Mouse (Mus musculus): ENCODE measurements at regions not wholly inside any gene's neighbourhood (a gene's known extent, or its start where the extent isn't known, plus 50 kb on each side); places are given as distances from the start of the nearest gene placed in this dataset.

DNA sequence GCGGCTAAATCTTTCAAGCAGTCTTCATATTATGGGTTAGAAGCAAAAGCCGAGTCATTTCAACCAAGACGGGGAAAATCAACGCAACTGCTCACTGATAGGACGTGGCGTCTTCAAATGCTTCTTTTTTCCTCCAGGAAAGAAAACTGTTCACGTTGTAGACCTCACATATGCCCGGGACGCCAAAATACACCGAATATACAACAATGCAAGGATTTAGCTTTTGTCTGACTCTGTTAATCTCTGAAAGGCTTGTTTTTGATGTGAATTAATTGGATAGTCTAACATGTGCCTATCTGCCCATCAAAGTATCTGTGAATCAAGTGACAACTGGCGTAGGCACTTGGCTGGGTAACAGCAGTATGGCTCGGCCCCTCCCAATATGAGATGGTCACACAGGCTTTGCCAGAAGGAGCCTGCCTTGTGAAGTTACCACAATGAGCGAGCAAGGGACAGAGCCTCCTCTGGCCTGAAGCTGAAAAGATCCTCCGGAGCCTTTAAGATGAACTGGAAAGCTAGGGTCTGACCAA is 53.3 kb upstream of the Olig2 start:
- H3K4me3 ChIP-seq (ENCODE audit: low read depth, low read length), result no peak overlapping the region
- H3K36me3 ChIP-seq (ENCODE audit: insufficient read depth), result no peaks in the 10 kb centered on the region
- DNase-seq, result no peak
- no peak overlapping the region for H3K4me2 ChIP-seq
- ATAC-seq (ENCODE audit: insufficient read depth), result no peak
- no peak overlapping the region for H3K9ac ChIP-seq
- H3K27me3 ChIP-seq (ENCODE audit: insufficient read depth, low read length), result 0 out of 2 replicates have a peak, but pooled peaks cover 3% of the 10 kb centered on the region
- H3K4me1 ChIP-seq (ENCODE audit: insufficient read depth), result peaks cover 6% of the 10 kb centered on the region; the same call in 1 of the 2 replicates
- no peak for TF ChIP-seq CTCF (IDR thresholded peaks at IDR 0.05; ENCODE audit: low read depth)
- 82% methylated on average over 14 of the region's 14 CpGs for WGBS
- no peak overlapping the region for H3K27ac ChIP-seq (ENCODE audit: low read depth)
- H3K9me3 ChIP-seq (ENCODE audit: low read depth, low read length), result no peaks in the 10 kb centered on the region

DNA sequence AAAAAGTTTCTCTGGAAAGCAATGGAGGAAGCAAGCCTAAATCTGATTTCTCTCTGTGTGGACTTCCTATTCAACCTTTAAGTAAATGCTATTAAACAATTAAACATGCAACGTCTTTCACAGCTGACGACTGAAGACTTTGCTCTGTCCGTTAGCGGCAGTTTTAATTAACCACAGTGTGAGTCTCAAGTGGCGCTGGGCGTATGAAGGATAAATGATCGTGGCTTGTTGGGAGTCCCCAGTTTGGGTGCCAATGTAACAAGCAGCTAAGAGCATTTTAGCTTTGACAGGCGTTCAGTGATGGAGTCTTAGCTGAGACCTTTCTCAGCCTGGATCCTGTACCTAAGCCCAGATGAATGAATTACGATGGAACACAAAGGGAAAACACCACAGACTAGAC is 52.7 kb upstream of the Olig2 start:
- WGBS, result 79% methylated on average over 9 of the region's 9 CpGs
- H3K9ac ChIP-seq, result no peak overlapping the region
- H3K4me1 ChIP-seq (ENCODE audit: insufficient read depth), result peaks cover 6% of the 10 kb centered on the region; the same call in 1 of the 2 replicates
- no peaks in the 10 kb centered on the region for H3K36me3 ChIP-seq (ENCODE audit: insufficient read depth)
- no peak for DNase-seq
- 0 out of 2 replicates have a peak, but pooled peaks cover 3% of the 10 kb centered on the region for H3K27me3 ChIP-seq (ENCODE audit: insufficient read depth, low read length)
- H3K4me3 ChIP-seq (ENCODE audit: low read depth, low read length), result no peak overlapping the region
- no peak overlapping the region for H3K27ac ChIP-seq (ENCODE audit: low read depth)
- TF ChIP-seq CTCF (IDR thresholded peaks at IDR 0.05; ENCODE audit: low read depth), result no peak
- ATAC-seq (ENCODE audit: insufficient read depth), result no peak
- H3K9me3 ChIP-seq (ENCODE audit: low read depth, low read length), result no peaks in the 10 kb centered on the region
- no peak overlapping the region for H3K4me2 ChIP-seq

DNA sequence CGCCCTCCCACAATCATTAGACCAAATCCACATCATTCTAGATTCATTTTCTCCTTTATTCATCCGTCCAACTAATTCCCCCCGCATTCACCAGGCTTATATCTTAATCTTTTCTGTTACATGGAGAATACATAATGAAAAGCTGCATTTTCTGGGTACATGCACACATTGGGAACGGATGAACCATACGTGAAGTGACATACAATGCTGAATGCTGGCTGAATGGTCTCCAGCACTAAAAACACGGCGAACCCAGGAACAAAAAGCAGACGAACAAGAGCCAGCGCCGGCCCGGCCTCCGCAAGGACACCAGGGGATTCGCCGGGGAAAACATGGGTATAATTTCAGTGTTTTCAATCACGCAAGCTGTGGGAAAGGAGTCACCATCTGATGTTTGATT is 52.0 kb upstream of the Olig2 start:
- ATAC-seq (ENCODE audit: insufficient read depth), result no peak
- Histone ChIP-seq H3K4me1 (ENCODE audit: insufficient read depth) (peaks cover 6% of the 10 kb centered on the region; the same call in 1 of the 2 replicates), H3K27ac (ENCODE audit: low read depth) (no peak overlapping the region), H3K36me3 (ENCODE audit: insufficient read depth) (no peaks in the 10 kb centered on the region), H3K27me3 (ENCODE audit: insufficient read depth, low read length) (0 out of 2 replicates have a peak, but pooled peaks cover 3% of the 10 kb centered on the region), H3K9ac (no peak overlapping the region), H3K4me2 (no peak overlapping the region), H3K4me3 (ENCODE audit: low read depth, low read length) (no peak overlapping the region), H3K9me3 (ENCODE audit: low read depth, low read length) (no peaks in the 10 kb centered on the region)
- DNase-seq, result no peak
- no peak for TF ChIP-seq CTCF (IDR thresholded peaks at IDR 0.05; ENCODE audit: low read depth)
- WGBS, result 77% methylated on average over 15 of the region's 15 CpGs

DNA sequence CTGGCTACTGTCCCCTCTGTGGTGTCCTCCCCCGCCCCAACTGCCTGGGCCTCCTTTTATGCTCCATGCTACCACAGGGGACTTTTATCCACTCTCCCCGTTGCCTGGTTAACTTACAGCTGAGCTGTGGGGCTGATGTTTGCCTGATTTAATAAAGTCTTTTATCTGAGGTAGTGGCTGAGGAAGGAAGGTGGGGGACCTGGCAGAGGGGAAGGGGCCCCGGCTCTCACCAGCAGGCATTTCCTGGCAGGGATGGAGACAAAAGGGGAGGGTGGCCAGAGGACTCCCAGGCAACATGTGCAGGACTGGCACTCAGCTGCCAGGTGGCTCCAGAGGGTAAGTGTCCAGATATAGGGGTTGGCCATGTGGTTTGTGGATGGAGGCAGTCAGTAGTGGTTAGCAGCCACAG is 51.4 kb upstream of the Olig2 start:
- H3K4me2 ChIP-seq, result no peak overlapping the region
- no peak overlapping the region for H3K9ac ChIP-seq
- H3K27me3 ChIP-seq (ENCODE audit: insufficient read depth, low read length), result no peaks in the 10 kb centered on the region
- no peak for ATAC-seq (ENCODE audit: insufficient read depth)
- H3K4me1 ChIP-seq (ENCODE audit: insufficient read depth), result peaks cover 6% of the 10 kb centered on the region; the same call in 1 of the 2 replicates
- H3K9me3 ChIP-seq (ENCODE audit: low read depth, low read length), result no peaks in the 10 kb centered on the region
- no peak overlapping the region for H3K27ac ChIP-seq (ENCODE audit: low read depth)
- DNase-seq, result no peak
- no peak for TF ChIP-seq CTCF (IDR thresholded peaks at IDR 0.05; ENCODE audit: low read depth)
- no peaks in the 10 kb centered on the region for H3K36me3 ChIP-seq (ENCODE audit: insufficient read depth)
- H3K4me3 ChIP-seq (ENCODE audit: low read depth, low read length), result no peak overlapping the region
- WGBS, result 28% methylated on average over 3 of the region's 3 CpGs

DNA sequence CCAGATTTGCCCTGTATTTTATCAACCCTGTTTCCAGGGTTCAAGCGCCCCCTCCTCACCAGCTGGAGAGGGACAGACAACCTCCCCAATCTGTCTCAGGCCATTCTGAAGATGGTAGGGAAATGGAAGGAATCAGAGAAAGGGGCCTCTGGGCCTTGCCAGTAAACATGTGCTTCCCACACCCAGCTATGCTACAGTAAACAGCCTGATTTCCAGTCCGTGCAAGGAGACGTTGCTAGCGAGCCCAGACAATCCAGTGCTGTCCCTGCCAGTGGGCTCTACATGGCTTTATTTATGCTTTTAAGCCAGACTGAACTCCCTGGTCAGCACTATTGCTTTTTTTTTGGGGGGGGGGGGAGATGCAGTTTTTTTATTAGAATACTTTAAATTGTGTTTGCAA is 50.9 kb upstream of the Olig2 start:
- WGBS, result 34% methylated on average over 4 of the region's 4 CpGs
- H3K4me3 ChIP-seq (ENCODE audit: low read depth, low read length), result no peak overlapping the region
- DNase-seq (no peak), ATAC-seq (ENCODE audit: insufficient read depth) (no peak)
- H3K4me2 ChIP-seq, result no peak overlapping the region
- H3K27me3 ChIP-seq (ENCODE audit: insufficient read depth, low read length), result no peaks in the 10 kb centered on the region
- no peaks in the 10 kb centered on the region for H3K9me3 ChIP-seq (ENCODE audit: low read depth, low read length)
- peaks cover 6% of the 10 kb centered on the region; the same call in 1 of the 2 replicates for H3K4me1 ChIP-seq (ENCODE audit: insufficient read depth)
- no peak overlapping the region for H3K9ac ChIP-seq
- no peak for TF ChIP-seq CTCF (IDR thresholded peaks at IDR 0.05; ENCODE audit: low read depth)
- no peaks in the 10 kb centered on the region for H3K36me3 ChIP-seq (ENCODE audit: insufficient read depth)
- no peak overlapping the region for H3K27ac ChIP-seq (ENCODE audit: low read depth)
